Mouse (Mus musculus) neural tube, embryonic 10.5 days (tissue): ENCODE measurements around the gene Tyw3.

Experiments
- DNase-seq: peaks from one replicate; pipeline ENCODE4 v3.0.0-alpha.2; 2017; ENCODE audit warnings: low spot score; ENCODE audit errors: extremely low spot score

Tyw3 gene

GRCm38 (mm10) chr3:154565437-154565836 is 31.5 kb downstream of the Tyw3 start:
- no peak for DNase-seq

GRCm38 (mm10) chr3:154562192-154562591 is 34.7 kb downstream of the Tyw3 start:
- DNase-seq = no peak

- no peak for DNase-seq
Observed at GRCm38 (mm10) chr3:154551035-154551411, 45.9 kb downstream of the Tyw3 start.

- no peak for DNase-seq
Observed at GRCm38 (mm10) chr3:154550326-154551034, 46.4 kb downstream of the Tyw3 start.

- peak; percentile 52 for DNase-seq
Observed at GRCm38 (mm10) chr3:154548868-154549301, 48.0 kb downstream of the Tyw3 start.

GRCm38 (mm10) chr3:154547549-154548426 is 49.1 kb downstream of the Tyw3 start:
- DNase-seq = peak; percentile 28

GRCm38 (mm10) chr3:154546234-154546633 is 50.7 kb downstream of the Tyw3 start:
- no peak for DNase-seq

- DNase-seq = no peak
Observed at GRCm38 (mm10) chr3:154540086-154540911, 56.6 kb downstream of the Tyw3 start.

- DNase-seq = no peak
Observed at GRCm38 (mm10) chr3:154536134-154536533, 60.8 kb downstream of the Tyw3 start.

GRCm38 (mm10) chr3:154533246-154533645 is 63.7 kb downstream of the Tyw3 start:
- DNase-seq = no peak

- no peak for DNase-seq
Observed at GRCm38 (mm10) chr3:154528973-154529372, 67.9 kb downstream of the Tyw3 start.

- peak; percentile 17 for DNase-seq
Observed at GRCm38 (mm10) chr3:154526610-154527009, 70.3 kb downstream of the Tyw3 start.
